Mouse (Mus musculus) embryo, embryonic 11.5 days (tissue): ENCODE results near the gene Wnt1.

Experiments used
- DNase-seq: peaks from one replicate; pipeline ENCODE4 v3.0.0-alpha.2; 2012; ENCODE audit warnings: low read depth, low spot score

The Wnt1 gene

DNA sequence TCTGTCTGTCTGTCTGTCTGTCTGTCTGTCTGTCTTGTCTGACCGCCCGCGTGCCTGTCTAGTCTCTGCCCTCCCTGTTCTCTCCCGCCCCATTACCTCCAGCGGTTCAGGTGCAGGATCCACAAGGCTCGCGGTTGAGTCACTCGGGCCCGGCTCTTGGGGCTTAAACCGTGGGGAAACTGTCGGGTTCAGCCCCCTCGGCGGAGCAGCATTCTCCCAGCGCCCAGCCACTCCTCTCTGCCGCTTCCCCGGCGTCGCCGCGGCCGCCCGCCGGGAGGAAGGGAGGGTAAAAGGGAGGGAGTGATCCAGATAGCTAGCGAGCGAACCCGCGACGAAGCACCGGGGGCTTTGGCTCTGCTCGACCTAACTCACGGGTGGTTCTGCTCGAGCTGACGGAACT is 11.9 kb upstream of the Wnt1 start, which contains the start of gene Wnt10b:
Gene Wnt10b (minus strand): TSS at position 389 of the 400 bp plus-strand sequence.
- DNase-seq, result no peak

DNA sequence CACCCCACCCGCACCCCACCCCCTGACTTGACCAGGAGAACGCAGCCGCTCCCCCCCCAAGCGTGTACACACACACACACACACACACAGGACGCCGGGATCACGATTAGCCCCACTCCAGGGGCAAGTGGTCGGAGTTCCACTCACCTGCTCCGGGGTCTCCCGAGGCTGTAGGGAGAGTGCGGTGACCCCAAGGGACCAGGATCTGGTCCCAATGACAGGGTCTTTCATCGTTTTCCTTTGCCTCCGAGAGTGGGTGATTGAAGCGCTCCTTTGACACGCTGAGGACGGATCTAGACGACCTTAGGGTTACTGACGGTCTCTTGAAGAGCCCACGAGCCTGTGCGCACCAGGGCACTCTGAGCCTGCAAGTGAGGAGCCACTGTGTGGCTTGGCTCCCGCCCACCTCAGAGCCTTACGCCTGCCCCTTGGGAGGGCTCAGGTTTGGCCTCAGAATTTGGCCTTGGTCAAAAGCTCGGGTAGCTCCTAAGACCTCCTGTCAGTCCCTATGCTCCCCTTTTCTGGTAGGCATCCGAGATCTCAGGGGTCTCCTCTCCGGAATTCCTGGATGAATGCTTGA is 11.4 kb upstream of the Wnt1 start:
- DNase-seq, result no peak

- no peak for DNase-seq
These were observed 10.9 kb upstream of the Wnt1 start for GRCm38 (mm10) chr15:98778806-98779205.

DNA sequence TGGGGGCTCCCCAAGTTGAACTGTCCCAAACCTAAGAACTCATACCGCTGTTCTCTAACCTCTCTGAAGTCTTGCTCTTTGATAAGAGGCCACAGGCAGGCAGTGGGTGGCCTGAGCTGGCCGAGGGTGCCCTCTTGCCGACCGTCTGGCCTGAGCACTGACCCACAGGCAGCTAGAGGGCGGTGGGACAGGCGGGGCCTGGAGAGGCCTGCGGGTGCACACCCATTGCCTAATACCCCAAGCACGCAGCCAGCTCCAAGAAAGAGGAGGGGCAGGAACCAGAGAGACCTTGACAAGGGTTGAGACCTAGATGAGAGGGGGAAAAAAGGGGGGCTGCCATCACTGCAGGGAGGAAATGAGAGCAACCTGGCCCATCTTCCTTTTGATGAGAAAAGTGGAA is 9.6 kb upstream of the Wnt1 start:
- DNase-seq, result no peak

- DNase-seq, result no peak
These were observed 9.1 kb upstream of the Wnt1 start for GRCm38 (mm10) chr15:98780573-98780972.

DNA sequence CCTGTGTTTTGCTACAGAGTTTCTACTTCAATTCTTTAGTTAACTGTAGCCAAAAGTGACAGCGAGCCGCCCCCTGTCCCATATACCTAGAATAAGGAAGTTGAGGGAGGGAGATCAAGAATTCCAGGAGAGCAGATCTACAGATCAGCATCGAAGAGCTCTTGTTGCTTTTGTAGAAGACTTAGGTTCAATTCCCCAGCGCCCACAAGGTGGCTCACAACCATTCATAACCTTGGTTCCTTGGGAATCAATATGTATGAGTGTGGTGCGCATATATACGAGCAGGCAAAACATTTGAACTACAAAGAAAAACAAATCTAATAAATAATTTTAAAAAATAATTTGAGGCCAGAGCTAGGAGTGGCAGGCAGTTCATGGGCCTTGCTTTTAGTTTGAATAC is 8.5 kb upstream of the Wnt1 start:
- DNase-seq, result no peak

GRCm38 (mm10) chr15:98785744-98786143 is 3.9 kb upstream of the Wnt1 start:
- no peak for DNase-seq

DNA sequence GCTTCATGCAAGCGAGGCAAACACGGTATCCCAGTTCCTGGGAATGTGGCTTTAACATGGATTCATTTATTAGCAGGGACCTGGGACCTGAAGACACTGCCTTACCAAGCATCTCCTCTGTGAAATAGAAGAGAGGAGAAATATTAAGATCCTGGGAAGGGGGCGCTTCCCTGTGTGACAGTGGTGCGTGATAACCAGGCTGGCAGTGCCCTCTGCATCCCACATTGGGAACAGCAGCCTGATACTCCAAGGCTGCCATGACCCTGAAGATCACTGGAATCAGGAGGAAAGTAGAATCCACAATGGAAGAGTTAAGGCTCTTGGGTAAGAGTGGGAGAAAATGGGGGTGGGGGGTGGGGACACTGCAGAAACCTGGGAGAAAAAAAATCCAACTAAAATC is 1.7 kb upstream of the Wnt1 start:
- no peak for DNase-seq

GRCm38 (mm10) chr15:98788972-98789660 is 541 bp upstream of the Wnt1 start:
- DNase-seq, result no peak

- no peak for DNase-seq
These were observed 1.1 kb downstream of the Wnt1 start for GRCm38 (mm10) chr15:98790761-98791160.

- DNase-seq, result no peak
These were observed 1.6 kb downstream of the Wnt1 start for GRCm38 (mm10) chr15:98791221-98791620.

GRCm38 (mm10) chr15:98791771-98792170 is 2.1 kb downstream of the Wnt1 start:
- no peak for DNase-seq

DNA sequence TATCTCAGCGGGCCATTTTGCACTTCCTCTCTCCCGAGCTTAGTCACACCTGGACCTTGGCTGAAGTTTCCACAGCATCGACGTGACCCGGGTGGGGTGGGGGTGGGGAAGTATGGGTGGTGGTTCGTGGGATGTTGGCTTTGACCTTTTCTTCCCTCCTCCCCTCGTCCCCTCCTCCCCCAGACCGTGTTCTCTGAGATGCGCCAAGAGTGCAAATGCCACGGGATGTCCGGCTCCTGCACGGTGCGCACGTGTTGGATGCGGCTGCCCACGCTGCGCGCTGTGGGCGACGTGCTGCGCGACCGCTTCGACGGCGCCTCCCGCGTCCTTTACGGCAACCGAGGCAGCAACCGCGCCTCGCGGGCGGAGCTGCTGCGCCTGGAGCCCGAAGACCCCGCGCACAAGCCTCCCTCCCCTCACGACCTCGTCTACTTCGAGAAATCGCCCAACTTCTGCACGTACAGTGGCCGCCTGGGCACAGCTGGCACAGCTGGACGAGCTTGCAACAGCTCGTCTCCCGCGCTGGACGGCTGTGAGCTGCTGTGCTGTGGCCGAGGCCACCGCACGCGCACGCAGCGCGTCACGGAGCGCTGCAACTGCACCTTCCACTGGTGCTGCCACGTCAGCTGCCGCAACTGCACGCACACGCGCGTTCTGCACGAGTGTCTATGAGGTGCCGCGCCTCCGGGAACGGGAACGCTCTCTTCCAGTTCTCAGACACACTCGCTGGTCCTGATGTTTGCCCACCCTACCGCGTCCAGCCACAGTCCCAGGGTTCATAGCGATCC is 2.8 kb downstream of the Wnt1 start:
- no peak for DNase-seq

DNA sequence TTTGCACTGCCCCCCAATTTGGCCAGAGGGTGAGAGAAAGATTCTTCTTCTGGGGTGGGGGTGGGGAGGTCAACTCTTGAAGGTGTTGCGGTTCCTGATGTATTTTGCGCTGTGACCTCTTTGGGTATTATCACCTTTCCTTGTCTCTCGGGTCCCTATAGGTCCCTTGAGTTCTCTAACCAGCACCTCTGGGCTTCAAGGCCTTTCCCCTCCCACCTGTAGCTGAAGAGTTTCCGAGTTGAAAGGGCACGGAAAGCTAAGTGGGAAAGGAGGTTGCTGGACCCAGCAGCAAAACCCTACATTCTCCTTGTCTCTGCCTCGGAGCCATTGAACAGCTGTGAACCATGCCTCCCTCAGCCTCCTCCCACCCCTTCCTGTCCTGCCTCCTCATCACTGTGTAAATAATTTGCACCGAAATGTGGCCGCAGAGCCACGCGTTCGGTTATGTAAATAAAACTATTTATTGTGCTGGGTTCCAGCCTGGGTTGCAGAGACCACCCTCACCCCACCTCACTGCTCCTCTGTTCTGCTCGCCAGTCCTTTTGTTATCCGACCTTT is 3.6 kb downstream of the Wnt1 start:
- DNase-seq, result no peak

GRCm38 (mm10) chr15:98796803-98797595 is 7.3 kb downstream of the Wnt1 start:
- DNase-seq, result no peak

DNA sequence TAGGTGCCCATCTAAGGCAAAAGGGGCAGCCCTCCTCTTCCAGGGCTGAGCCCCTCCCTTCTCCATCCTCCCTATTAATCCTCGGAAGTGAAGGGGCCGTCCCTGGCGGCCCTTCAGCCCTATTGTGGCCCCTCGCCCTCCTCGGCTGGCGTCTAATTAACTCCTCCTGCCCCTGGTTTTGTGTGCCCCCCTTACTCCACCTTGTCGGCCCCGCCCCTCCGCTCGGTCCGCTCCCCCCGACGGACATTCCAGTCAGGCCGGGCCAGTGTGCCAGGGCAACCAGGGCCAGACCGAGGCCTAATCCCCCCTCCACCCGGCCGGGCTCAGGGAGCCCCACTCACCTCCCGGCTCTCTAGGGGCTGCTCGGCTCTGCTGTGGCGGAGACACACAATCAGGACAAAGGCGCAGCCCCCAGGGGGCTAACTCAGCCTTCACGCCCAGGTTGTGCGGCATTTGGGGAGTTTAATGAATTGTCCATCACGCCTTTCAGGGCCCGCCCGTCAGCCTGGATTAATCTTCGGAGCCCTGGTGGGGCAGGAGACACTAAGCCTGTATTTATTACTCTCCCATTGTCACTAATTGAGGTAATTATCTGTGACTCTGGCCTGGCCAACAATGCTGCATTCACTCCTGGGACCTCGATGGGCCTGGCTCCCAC is 8.3 kb downstream of the Wnt1 start:
- DNase-seq, result peak; percentile 55

GRCm38 (mm10) chr15:98798903-98799302 is 9.2 kb downstream of the Wnt1 start:
- DNase-seq, result no peak

GRCm38 (mm10) chr15:98799396-98799795 is 9.7 kb downstream of the Wnt1 start:
- DNase-seq, result peak; percentile 77

DNA sequence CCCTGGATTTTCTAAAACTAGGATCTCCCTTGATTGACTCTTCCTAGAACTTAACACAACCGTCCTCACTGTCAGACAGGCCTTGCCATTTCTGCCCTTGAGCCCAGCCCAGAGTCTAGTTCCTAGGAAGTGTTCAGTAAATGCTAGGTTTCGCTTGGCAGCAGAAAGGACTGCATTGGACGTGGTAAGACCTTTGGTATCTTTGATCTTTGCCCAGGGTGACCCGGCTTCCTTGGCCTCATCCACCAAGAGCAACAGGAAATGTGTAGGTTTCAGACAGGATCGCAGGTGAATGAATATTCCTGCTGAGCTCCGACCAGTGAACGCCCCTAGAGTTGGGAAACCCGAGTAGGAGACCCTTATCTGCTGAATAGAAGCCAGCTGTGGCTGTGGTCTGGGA is 13.3 kb downstream of the Wnt1 start:
- DNase-seq, result no peak

DNA sequence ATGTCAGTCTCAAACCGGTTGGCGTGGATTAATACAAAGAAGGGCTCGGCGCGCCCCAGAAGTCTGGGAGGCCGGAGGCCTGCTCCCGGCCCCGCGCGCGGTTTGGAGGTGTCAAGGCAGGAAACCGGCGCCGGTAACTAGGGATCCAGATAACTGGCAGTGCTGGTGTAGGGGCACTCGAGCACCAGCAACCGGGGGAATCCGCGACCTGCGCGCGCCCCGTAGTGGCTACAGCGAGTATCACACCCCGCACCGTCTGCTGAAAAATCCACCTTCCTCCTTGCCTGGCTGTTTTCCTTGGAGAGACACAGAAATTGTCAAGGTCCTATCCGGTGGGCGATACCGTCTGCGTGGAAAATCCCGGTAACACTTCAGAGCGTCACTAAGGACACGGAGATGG is 14.4 kb downstream of the Wnt1 start:
- DNase-seq, result peak; percentile 61
